Mouse (Mus musculus) E14TG2a.4 (cell line): ENCODE measurements around the gene Gpr84.

Experiments used
- CTCF ChIP-seq: conservative IDR thresholded peaks from 2 replicates; pipeline ENCODE4 v1.5.1; 2014; ENCODE audit warnings: low read length
- NANOG ChIP-seq: IDR thresholded peaks from 2 replicates; pipeline ENCODE4 v1.6.1; 2014; ENCODE audit warnings: borderline replicate concordance, low read length, mixed read lengths
- POU5F1 ChIP-seq: IDR thresholded peaks from 2 replicates; pipeline ENCODE4 v1.6.1; 2014; ENCODE audit warnings: low read length, borderline replicate concordance

DNA sequence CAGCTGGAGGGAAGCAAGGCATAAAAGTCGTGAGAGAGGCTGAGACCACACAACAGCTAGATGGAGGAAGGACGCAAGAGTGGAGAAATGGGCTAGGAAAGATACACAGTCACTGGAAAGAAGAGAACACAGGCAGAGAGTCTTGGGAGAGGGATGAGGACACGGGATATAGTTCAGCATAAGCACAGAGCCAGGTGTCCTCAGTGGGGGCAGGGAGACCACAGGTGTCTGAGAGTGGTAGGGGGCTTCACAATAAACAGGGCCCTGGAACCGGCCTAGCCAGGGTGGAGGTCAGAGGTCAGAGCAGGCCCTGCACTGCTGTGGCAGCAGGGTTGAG, 28.4 kb upstream of the Gpr84 start:
- TF ChIP-seq NANOG (no peak), CTCF (no peak), POU5F1 (no peak)
